Comparison of ENCODE assay signal across 17 mouse cellular contexts in genomic region chr3:51554836-51555235, GRCm38 (mm10). TPM values are rescaled to one million over a fixed set of nuclear protein-coding genes. Genes with fewer than 3 reads are reported as not detected.
DNase-seq lines count a peak whose midpoint lies in the region; ATAC-seq and TF ChIP-seq lines count a peak whose summit lies in the region.
"Had no signal": no experiment of that assay in that cellular context is flagged by ENCODE, and none has a peak within 500 bp of the region (broad histone marks: within the 10 kb centered on the region; RNA-seq: fewer than 3 reads in every experiment).

No protein-coding gene starts in this region.

- no peak overlapping the region for H3K4me3 ChIP-seq in heart, embryonic 12.5 days
- no peak overlapping the region for H3K4me3 ChIP-seq in hindbrain, postnatal 0 days (ENCODE audit: low read length)
- H3K4me3 ChIP-seq in hindbrain, embryonic 11.5 days (ENCODE audit: low read depth, low read length): no peak overlapping the region
- H3K4me3 ChIP-seq in G1E (ENCODE audit: low read depth, low read length): peak overlapping the region; percentile 51; the same call in 1 of the 2 replicates
- H3K4me3 ChIP-seq: heart, adult 2 months; midbrain, embryonic 12.5 days; neural tube, embryonic 12.5 days had no signal

- no peak for ATAC-seq in heart, embryonic 12.5 days (ENCODE audit: insufficient number of reproducible peaks, low FRiP score)
- no peak for ATAC-seq in hindbrain, postnatal 0 days
- ATAC-seq in hindbrain, embryonic 11.5 days (ENCODE audit: low FRiP score): no peak
- ATAC-seq in G1E (ENCODE audit: extremely low read depth, insufficient number of reproducible peaks, low FRiP score, poor library complexity, severe bottlenecking): no peak
- ATAC-seq: lung, postnatal 0 days had no signal

- TF ChIP-seq CTCF in hindbrain, postnatal 0 days (IDR thresholded peaks at IDR 0.05; ENCODE audit: low read depth): no peak
- TF ChIP-seq CTCF in G1E (IDR thresholded peaks at IDR 0.05; ENCODE audit: low read depth, low read length): no peak

- intact Hi-C loops in heart, postnatal 36 days (cut with DNase I): no loop called here

- 87% methylated on average over 4 of the region's 4 CpGs for WGBS in heart, embryonic 12.5 days
- WGBS in hindbrain, postnatal 0 days: 89% methylated on average over 4 of the region's 4 CpGs
- WGBS in hindbrain, embryonic 11.5 days: 83% methylated on average over 4 of the region's 4 CpGs

- H3K9me3 ChIP-seq in heart, embryonic 12.5 days (replicated peaks): no peaks in the 10 kb centered on the region
- H3K9me3 ChIP-seq in hindbrain, postnatal 0 days (ENCODE audit: low read length): no peaks in the 10 kb centered on the region
- H3K9me3 ChIP-seq in hindbrain, embryonic 11.5 days (ENCODE audit: control insufficient read depth, low read length): no peaks in the 10 kb centered on the region
- H3K9me3 ChIP-seq in G1E (replicated peaks): no peaks in the 10 kb centered on the region
- H3K9me3 ChIP-seq: midbrain, embryonic 12.5 days; neural tube, embryonic 12.5 days had no signal

- peak overlapping the region; percentile 58; the same call in 1 of the 2 replicates for H3K27ac ChIP-seq in heart, embryonic 12.5 days (ENCODE audit: poor library complexity, severe bottlenecking)
- H3K27ac ChIP-seq in hindbrain, postnatal 0 days: 0 out of 2 replicates have a peak overlapping the region, but pooled peaks have one; percentile 8
- H3K27ac ChIP-seq in hindbrain, embryonic 11.5 days (ENCODE audit: low read depth, low read length): no peak overlapping the region
- H3K27ac ChIP-seq: neural tube, embryonic 12.5 days had no signal

- no peaks in the 10 kb centered on the region for H3K27me3 ChIP-seq in heart, embryonic 12.5 days (replicated peaks)
- H3K27me3 ChIP-seq in hindbrain, postnatal 0 days (ENCODE audit: insufficient read depth, low read length): no peaks in the 10 kb centered on the region
- H3K27me3 ChIP-seq in hindbrain, embryonic 11.5 days (ENCODE audit: control insufficient read depth, insufficient read depth, low read length): no peaks in the 10 kb centered on the region
- H3K27me3 ChIP-seq in G1E (ENCODE audit: insufficient read depth, low read length): no peaks in the 10 kb centered on the region
- H3K27me3 ChIP-seq: midbrain, embryonic 12.5 days; neural tube, embryonic 12.5 days had no signal

- peaks cover 15% of the 10 kb centered on the region for H3K36me3 ChIP-seq in heart, embryonic 12.5 days
- H3K36me3 ChIP-seq in hindbrain, postnatal 0 days (ENCODE audit: insufficient read depth, low read length): no peaks in the 10 kb centered on the region
- H3K36me3 ChIP-seq in hindbrain, embryonic 11.5 days (ENCODE audit: control insufficient read depth, insufficient read depth, low read length): no peaks in the 10 kb centered on the region
- peaks cover 58% of the 10 kb centered on the region for H3K36me3 ChIP-seq in G1E (replicated peaks)

- peak; percentile 58 for DNase-seq in cerebellum, adult 9-10 months
- DNase-seq in cerebellum, postnatal 36 days: no peak
- no peak for DNase-seq in heart, postnatal 36 days
- no peak for DNase-seq in hindbrain, postnatal 0 days (ENCODE audit: low spot score)
- DNase-seq in hindbrain, embryonic 11.5 days (ENCODE audit: low spot score): no peak
- no peak for DNase-seq in G1E (ENCODE audit: low spot score)
- DNase-seq in lung, postnatal 25 days (ENCODE audit: low spot score): no peak
- DNase-seq: adrenal gland, postnatal 36 days; cerebellum, adult 8-10 months; embryo, embryonic 11 days; gastrocnemius, postnatal 10 days; kidney, postnatal 10 days had no signal

- no peak overlapping the region; the same call in 1 of the 2 replicates for H3K9ac ChIP-seq in heart, embryonic 12.5 days
- no peak overlapping the region for H3K9ac ChIP-seq in hindbrain, postnatal 0 days (replicated peaks; ENCODE audit: low read length)
- H3K9ac ChIP-seq in hindbrain, embryonic 11.5 days (ENCODE audit: low read depth, low read length): no peak overlapping the region
- H3K9ac ChIP-seq: midbrain, embryonic 12.5 days; neural tube, embryonic 12.5 days had no signal

- peaks cover 47% of the 10 kb centered on the region for H3K4me1 ChIP-seq in heart, embryonic 12.5 days (replicated peaks)
- H3K4me1 ChIP-seq in hindbrain, postnatal 0 days (ENCODE audit: insufficient read depth, low read length): peaks cover 13% of the 10 kb centered on the region; the same call in 1 of the 2 replicates
- H3K4me1 ChIP-seq in hindbrain, embryonic 11.5 days (replicated peaks; ENCODE audit: control insufficient read depth, insufficient read depth, low read length): peaks cover 2% of the 10 kb centered on the region; the same call in 1 of the 2 replicates
- peaks cover 73% of the 10 kb centered on the region for H3K4me1 ChIP-seq in G1E (ENCODE audit: insufficient read depth, low read depth, low read length)

- H3K4me2 ChIP-seq in heart, embryonic 12.5 days: no peak overlapping the region
- H3K4me2 ChIP-seq in hindbrain, postnatal 0 days (ENCODE audit: low read depth, low read length): no peak overlapping the region
- no peak overlapping the region for H3K4me2 ChIP-seq in hindbrain, embryonic 11.5 days (replicated peaks; ENCODE audit: low read depth, low read length)
- H3K4me2 ChIP-seq: midbrain, embryonic 12.5 days; neural tube, embryonic 12.5 days had no signal

RNA-seq across cellular contexts. Expression of gene Setd7, which starts 5.8 kb away (rescaled TPM):
- polyA plus RNA-seq in heart, embryonic 12.5 days (2016; fragmentation: Nextera tagmentation; extraction: Ambion mirVana): 3.6 and 4.1 TPM in 2 replicates
- 10 to 100 TPM; 57.2 to 62.0 TPM for total RNA-seq in heart, postnatal 36 days (2021)
- 10.1 and 20.6 TPM in 2 replicates for total RNA-seq in hindbrain, postnatal 0 days (2014; rRNA removed)
- polyA plus RNA-seq in hindbrain, postnatal 0 days (2015; fragmentation: Nextera tagmentation; extraction: Ambion mirVana): 2.4 and 2.5 TPM in 2 replicates
- 4.0 and 8.2 TPM in 2 replicates for polyA plus RNA-seq in hindbrain, embryonic 11.5 days (2014; fragmentation: Nextera tagmentation; extraction: Ambion mirVana)
- total RNA-seq in G1E (2014; fragmentation: Nextera tagmentation) (56.1 and 67.1 TPM in 2 replicates), G1E (2017) (20.2 and 26.0 TPM in 2 replicates)
- 7.4 and 8.7 TPM in 2 replicates for polyA plus RNA-seq in G1E (2012)
